Mouse (Mus musculus): ENCODE data around the gene Eif3k. TPM values are rescaled to one million over a fixed set of nuclear protein-coding genes. Genes with fewer than 3 reads are reported as not detected.

The Eif3k gene
- total RNA-seq, 2 experiments from 2014 or later: 50.7 to 133 TPM

- ATAC-seq (replicated peaks; ENCODE audit: low FRiP score, poor library complexity, severe bottlenecking): peak; percentile 91
Observed at GRCm38 (mm10) chr7:28961927-28962670, 19.6 kb downstream of the Eif3k start, which contains the start of gene Actn4. TSS of gene Actn4 (minus strand) at chr7:28962340.

- ATAC-seq (replicated peaks; ENCODE audit: low FRiP score, poor library complexity, severe bottlenecking): no peak
Observed at GRCm38 (mm10) chr7:28961584-28961926, 20.1 kb downstream of the Eif3k start.

- ATAC-seq (replicated peaks; ENCODE audit: low FRiP score, poor library complexity, severe bottlenecking): no peak
Observed at GRCm38 (mm10) chr7:28960354-28961046, 21.2 kb downstream of the Eif3k start.

GRCm38 (mm10) chr7:28959505-28960045 lies 22.1 kb downstream of the Eif3k start:
- no peak for ATAC-seq (replicated peaks; ENCODE audit: low FRiP score, poor library complexity, severe bottlenecking)

- no peak for ATAC-seq (replicated peaks; ENCODE audit: low FRiP score, poor library complexity, severe bottlenecking)
Observed at GRCm38 (mm10) chr7:28958770-28959169, 22.9 kb downstream of the Eif3k start.

- ATAC-seq (replicated peaks; ENCODE audit: low FRiP score, poor library complexity, severe bottlenecking): no peak
Observed at GRCm38 (mm10) chr7:28957997-28958725, 23.5 kb downstream of the Eif3k start.

- ATAC-seq (replicated peaks; ENCODE audit: low FRiP score, poor library complexity, severe bottlenecking): no peak
Observed at GRCm38 (mm10) chr7:28957286-28957685, 24.4 kb downstream of the Eif3k start.

- ATAC-seq (replicated peaks; ENCODE audit: low FRiP score, poor library complexity, severe bottlenecking): no peak
Observed at GRCm38 (mm10) chr7:28956270-28956669, 25.4 kb downstream of the Eif3k start.

GRCm38 (mm10) chr7:28955295-28955897 lies 26.3 kb downstream of the Eif3k start:
- no peak for ATAC-seq (replicated peaks; ENCODE audit: low FRiP score, poor library complexity, severe bottlenecking)

- ATAC-seq (replicated peaks; ENCODE audit: low FRiP score, poor library complexity, severe bottlenecking): no peak
Observed at GRCm38 (mm10) chr7:28954773-28955172, 26.9 kb downstream of the Eif3k start.

GRCm38 (mm10) chr7:28953476-28954376 lies 27.9 kb downstream of the Eif3k start:
- ATAC-seq (replicated peaks; ENCODE audit: low FRiP score, poor library complexity, severe bottlenecking): peak; percentile 74

GRCm38 (mm10) chr7:28952786-28953185 lies 28.9 kb downstream of the Eif3k start:
- ATAC-seq (replicated peaks; ENCODE audit: low FRiP score, poor library complexity, severe bottlenecking): 0 out of 2 replicates have a peak, but pooled peaks have one; percentile 37

GRCm38 (mm10) chr7:28951764-28952163 lies 29.9 kb downstream of the Eif3k start:
- ATAC-seq (replicated peaks; ENCODE audit: low FRiP score, poor library complexity, severe bottlenecking): no peak

GRCm38 (mm10) chr7:28950346-28951037 lies 31.2 kb downstream of the Eif3k start:
- no peak for ATAC-seq (replicated peaks; ENCODE audit: low FRiP score, poor library complexity, severe bottlenecking)

GRCm38 (mm10) chr7:28949298-28949697 lies 32.4 kb downstream of the Eif3k start:
- no peak for ATAC-seq (replicated peaks; ENCODE audit: low FRiP score, poor library complexity, severe bottlenecking)

- ATAC-seq (replicated peaks; ENCODE audit: low FRiP score, poor library complexity, severe bottlenecking): no peak
Observed at GRCm38 (mm10) chr7:28948746-28949145, 32.9 kb downstream of the Eif3k start.

- no peak for ATAC-seq (replicated peaks; ENCODE audit: low FRiP score, poor library complexity, severe bottlenecking)
Observed at GRCm38 (mm10) chr7:28946271-28946610, 35.4 kb downstream of the Eif3k start.

- no peak for ATAC-seq (replicated peaks; ENCODE audit: low FRiP score, poor library complexity, severe bottlenecking)
Observed at GRCm38 (mm10) chr7:28945416-28946270, 36.0 kb downstream of the Eif3k start.

Data from erythroblast, adult 5-6 weeks (primary cell).